Mouse (Mus musculus): ENCODE results near the gene Dnajb14.

- TF ChIP-seq TBP (conservative IDR thresholded peaks at IDR 0.05; ENCODE audit: low read depth, low read length) (no peak), POLR2A (IDR thresholded peaks at IDR 0.05; ENCODE audit: low read depth, low read length) (no peak; the same call in 1 of the 2 replicates), ZMIZ1 (IDR thresholded peaks at IDR 0.05; ENCODE audit: low read depth, low read length) (no peak), CTCF (conservative IDR thresholded peaks at IDR 0.05 in 1 of 2, IDR thresholded peaks at IDR 0.05 in 1 of 2; ENCODE audit: low read depth in 2 of 2, low read length in 2 of 2) (no peak), CHD2 (IDR thresholded peaks at IDR 0.05; ENCODE audit: low read length) (no peak), HCFC1 (IDR thresholded peaks at IDR 0.05; ENCODE audit: low read depth, low read length) (no peak; the same call in 1 of the 2 replicates), KAT2A (IDR thresholded peaks at IDR 0.05; ENCODE audit: insufficient replicate concordance, low read length) (no peak), MYC (IDR thresholded peaks at IDR 0.05; ENCODE audit: low read depth, low read length) (0 out of 2 replicates have a peak, but pooled peaks have one; percentile 62), ZKSCAN1 (IDR thresholded peaks at IDR 0.05; ENCODE audit: borderline replicate concordance, low read depth, low read length) (no peak), ELF1 (IDR thresholded peaks at IDR 0.05; ENCODE audit: low read depth, low read length) (0 out of 2 replicates have a peak, but pooled peaks have one; percentile 8), SMC3 (IDR thresholded peaks at IDR 0.05; ENCODE audit: low read depth, low read length) (no peak), MAX (IDR thresholded peaks at IDR 0.05; ENCODE audit: low read length) (no peak), NELFE (IDR thresholded peaks at IDR 0.05; ENCODE audit: low read depth, low read length) (no peak), USF2 (conservative IDR thresholded peaks at IDR 0.05; ENCODE audit: low read depth, low read length) (no peak; the same call in 1 of the 2 replicates)
Observed at GRCm38 (mm10) chr3:137879313-137879712, 11.8 kb downstream of the Dnajb14 start.

All from CH12.LX (cell line).